Mouse (Mus musculus) liver, adult 2 months (tissue): ENCODE data around the gene Crim1.

Source experiments
- CTCF ChIP-seq: fragments of 200-500 bp; IDR thresholded peaks from 2 replicates; pipeline ENCODE4 v1.5.1; 2011; ENCODE audit warnings: low read depth, low read length, control low read depth
- POLR2A ChIP-seq: fragments of 200-500 bp; IDR thresholded peaks from 2 replicates; pipeline ENCODE4 v1.6.1; 2011; ENCODE audit warnings: low read length, control low read depth; ENCODE audit not compliant: insufficient read depth; ENCODE audit errors: extremely low read depth

- TF ChIP-seq POLR2A (no peak), CTCF (no peak)
Observed at GRCm38 (mm10) chr17:78221860-78222259, 21.8 kb downstream of the Crim1 start.
